Mouse (Mus musculus) mammary gland, adult 2 months (tissue): ENCODE data around the gene Stn1. TPM values are rescaled to one million over a fixed set of nuclear protein-coding genes. Genes with fewer than 3 reads are reported as not detected.

Experiments used
- polyA plus RNA-seq: library from polyadenylated mRNA; depleted of rRNA; stranded (reverse); fragments of >200 nt; gene quantifications from 2 replicates; pipeline ENCODE4 v1.2.3, GENCODE M21; 2012; ENCODE audit warnings: low replicate concordance; rRNA removed

Gene Stn1
- polyA plus RNA-seq = 16.1 and 17.2 TPM in 2 replicates

DNA sequence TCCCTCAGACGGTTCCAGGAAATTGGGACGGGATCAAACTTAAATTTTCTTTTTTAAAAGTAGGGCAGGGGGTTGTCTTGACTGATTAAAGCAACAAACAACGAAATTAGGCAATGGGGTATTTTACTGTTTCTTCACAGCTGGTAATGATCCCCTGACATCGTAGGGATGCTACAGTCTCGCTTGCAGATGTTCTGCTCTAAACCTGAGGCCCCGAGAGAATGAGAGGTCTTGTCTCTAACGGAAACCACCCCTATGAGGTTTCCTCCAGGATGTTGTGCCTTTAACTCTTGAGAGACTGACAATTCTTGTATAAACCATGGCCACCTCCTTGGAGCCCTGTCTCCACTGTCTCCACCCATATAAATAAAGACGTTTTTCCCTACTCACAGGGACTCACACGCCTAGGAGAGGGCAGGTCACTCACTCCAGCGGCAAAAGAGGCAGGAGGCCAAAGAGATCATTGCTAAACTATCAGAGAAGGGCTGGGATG lies at the start of gene Stn1:
Stn1 (minus strand) TSS at position 208 of the 493 bp plus-strand sequence.

DNA sequence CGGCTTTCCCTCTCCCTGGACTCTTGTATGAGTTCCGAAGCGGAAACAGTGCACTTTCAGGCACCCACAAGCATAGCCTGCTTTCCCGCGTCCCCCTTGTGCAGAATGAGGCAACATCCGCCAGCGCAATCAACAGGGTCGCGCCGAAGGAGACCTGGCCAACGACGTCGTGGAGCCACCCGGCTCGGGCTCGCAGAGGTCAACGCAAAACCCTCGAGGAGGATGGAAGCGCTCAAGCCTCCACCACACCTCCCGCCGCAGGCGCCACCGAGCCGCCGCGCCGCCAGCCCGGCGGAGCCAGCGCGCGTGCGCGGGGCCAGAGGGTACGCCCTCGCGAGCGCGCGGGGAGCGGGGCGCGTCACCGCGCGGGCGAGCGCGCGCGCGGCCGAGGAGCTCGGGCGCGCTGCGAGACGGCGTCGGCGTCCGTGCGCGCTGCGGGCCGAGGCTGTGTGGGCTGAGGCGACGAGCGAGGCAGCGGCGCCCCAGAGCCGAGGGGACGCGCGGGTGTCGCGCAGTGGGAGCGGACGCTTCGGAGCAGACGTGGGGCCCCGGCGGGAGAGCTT lies 42.0 kb upstream of the Stn1 start, which contains the start of gene Slk:
Slk (plus strand) TSS at position 454 of the 563 bp plus-strand sequence.

DNA sequence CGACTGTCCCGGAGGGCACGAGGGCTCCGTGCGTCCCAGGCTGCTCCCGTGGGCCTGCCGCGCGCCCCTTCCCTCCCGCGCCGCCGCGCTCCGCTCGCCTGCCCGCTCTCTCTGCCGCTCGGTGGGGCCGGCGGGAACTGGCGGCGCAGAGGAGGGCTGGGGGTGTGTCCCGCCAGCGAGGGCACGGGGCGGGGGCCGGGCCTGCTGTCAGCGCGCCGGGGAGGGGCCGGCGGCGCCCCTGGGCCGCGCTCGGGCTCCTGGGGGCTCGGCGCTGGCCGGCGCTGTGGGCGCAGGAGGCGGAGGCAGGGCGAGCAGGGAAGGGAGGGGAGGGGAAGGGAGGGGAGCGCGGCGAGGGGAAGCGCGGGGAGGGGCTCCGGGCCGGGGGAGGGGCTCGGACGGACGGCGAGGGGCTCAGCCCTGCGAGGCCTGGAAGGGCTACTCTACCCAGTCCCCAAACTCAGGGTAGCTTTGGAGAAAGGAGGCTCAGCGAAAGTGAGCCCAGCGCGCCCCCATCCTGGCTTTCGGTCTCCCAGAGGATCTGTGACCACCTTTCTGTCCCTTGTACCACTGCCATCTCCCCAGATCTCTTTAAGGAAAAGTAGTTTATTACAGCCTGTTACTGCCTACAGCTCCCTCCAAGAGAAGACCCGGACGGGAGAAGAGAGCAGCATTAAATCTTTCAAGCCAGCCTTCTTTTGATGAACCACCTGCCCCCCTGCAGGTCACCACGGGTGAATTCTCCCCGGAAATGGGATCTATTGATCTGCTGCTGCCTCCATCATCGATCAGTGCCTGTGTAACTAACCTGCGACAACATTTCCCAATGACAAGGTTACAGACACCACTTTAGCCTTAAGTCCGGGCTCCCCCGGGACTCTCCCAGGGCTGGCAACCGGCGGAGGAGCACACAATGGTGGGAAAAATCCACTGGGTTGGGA lies 72.7 kb downstream of the Stn1 start, which contains the start of gene Sh3pxd2a:
Sh3pxd2a (minus strand) TSS at position 98 of the 938 bp plus-strand sequence.

Other genes starting within 250 kb of the Stn1 start
- 85.9 and 94.9 TPM in 2 replicates for gene Sh3pxd2a, start 73.1 kb downstream of the Stn1 start, polyA plus RNA-seq
- 5.7 and 12.1 TPM in 2 replicates for gene Slk, start 42.2 kb upstream of the Stn1 start, polyA plus RNA-seq
- 20.2 and 34.7 TPM in 2 replicates for gene Col17a1, start 154.6 kb upstream of the Stn1 start, polyA plus RNA-seq
- 52.8 and 62.7 TPM in 2 replicates for gene Sfr1, start 194.2 kb upstream of the Stn1 start, polyA plus RNA-seq